Mouse (Mus musculus): Measurements from ENCODE around the gene Man1a.

- TF ChIP-seq CTCF (IDR thresholded peaks at IDR 0.05; ENCODE audit: extremely low read depth, insufficient read depth, insufficient read length, insufficient replicate concordance) (no peak), POLR2A (IDR thresholded peaks at IDR 0.05; ENCODE audit: low read depth, low read length) (no peak)
These were observed 161.3 kb downstream of the Man1a start for GRCm38 (mm10) chr10:53914974-53915609.

Data from spleen, adult 2 months (tissue).